Mouse (Mus musculus) forebrain, embryonic 15.5 days (tissue): ENCODE measurements around the gene Gm43951. TPM values are rescaled to one million over a fixed set of nuclear protein-coding genes. Genes with fewer than 3 reads are reported as not detected.
A peak's percentile ranks its signal among the peaks of the same experiment; 100 is the strongest.

Source experiments
- ATAC-seq: fragments of 200-750 bp; cut with Nextera tagmentation; replicated peaks from 2 replicates; pipeline ENCODE4 v1.8.0; 2017; ENCODE audit warnings: mild to moderate bottlenecking, moderate TSS enrichment, moderate library complexity
- H3K27ac ChIP-seq: fragments of 300-500 bp; sonication (generic); replicated peaks from 2 replicates; pipeline ENCODE4 v1.5.1; 2015; ENCODE audit warnings: mild to moderate bottlenecking, inconsistent platforms
- H3K27me3 ChIP-seq: fragments of 300-500 bp; sonication (generic); 2 replicates; pipeline ENCODE4 v1.6.1; 2015; ENCODE audit warnings: inconsistent platforms
- H3K36me3 ChIP-seq: fragments of 300-500 bp; sonication (generic); 2 replicates; pipeline ENCODE4 v1.6.1; 2015; ENCODE audit warnings: mild to moderate bottlenecking, inconsistent platforms
- H3K4me1 ChIP-seq: fragments of 300-500 bp; sonication (generic); 2 replicates; pipeline ENCODE4 v1.6.1; 2015; ENCODE audit warnings: inconsistent platforms
- H3K4me2 ChIP-seq: fragments of 300-500 bp; sonication (generic); replicated peaks from 2 replicates; pipeline ENCODE4 v1.6.1; 2015; ENCODE audit warnings: mild to moderate bottlenecking, inconsistent platforms
- H3K4me3 ChIP-seq: fragments of 300-500 bp; sonication (generic); 2 replicates; pipeline ENCODE4 v1.5.1; 2015; ENCODE audit warnings: mild to moderate bottlenecking, inconsistent platforms
- H3K9ac ChIP-seq: fragments of 300-500 bp; sonication (generic); replicated peaks from 2 replicates; pipeline ENCODE4 v1.6.1; 2015; ENCODE audit warnings: mild to moderate bottlenecking, inconsistent platforms
- H3K9me3 ChIP-seq: fragments of 300-500 bp; sonication (generic); 2 replicates; pipeline ENCODE4 v1.6.1; 2016; ENCODE audit warnings: inconsistent platforms
- WGBS: fragments of 180-500 bp; shearing (Covaris S2); methylation state at CpG from one replicate; pipeline ENCODE4 v1.1.7; 2015; ENCODE audit warnings: mixed read lengths; 5-methylcytosine and 5-hydroxymethylcytosine counted together
- polyA plus RNA-seq: library from polyadenylated mRNA; unstranded; fragments of >200 nt; fragmentation: Nextera tagmentation; extraction: Ambion mirVana; gene quantifications from 2 replicates; pipeline ENCODE4 v1.2.1, GENCODE M21; 2015

The Gm43951 gene
- polyA plus RNA-seq, 1 experiment from 2014 or later = 1.4 TPM

GRCm38 (mm10) chr11:72155186-72155980 is 51.3 kb downstream of the Gm43951 start:
- WGBS = 35% methylated on average over 11 of the region's 11 CpGs
- Histone ChIP-seq H3K27ac (peak overlapping the region; percentile 80), H3K4me3 (no peak overlapping the region), H3K4me2 (0 out of 2 replicates have a peak overlapping the region, but pooled peaks have one; percentile 9), H3K9me3 (no peaks in the 10 kb centered on the region), H3K36me3 (peaks cover 36% of the 10 kb centered on the region), H3K27me3 (no peaks in the 10 kb centered on the region), H3K9ac (peak overlapping the region; percentile 31; the same call in 1 of the 2 replicates), H3K4me1 (peaks cover 19% of the 10 kb centered on the region)
- peak; percentile 70; the same call in 1 of the 2 replicates for ATAC-seq

Other genes starting within 250 kb of the Gm43951 start
- gene Aipl1, start 169.3 kb downstream of the Gm43951 start, polyA plus RNA-seq = 0.23 and 0.42 TPM in 2 replicates
- 80.9 and 88.0 TPM in 2 replicates for gene Pimreg, start 164.8 kb downstream of the Gm43951 start, polyA plus RNA-seq
- gene Pitpnm3, start 71.1 kb downstream of the Gm43951 start, polyA plus RNA-seq = 1.4 and 1.8 TPM in 2 replicates
- 22.8 and 23.5 TPM in 2 replicates for gene 4933427D14Rik, start 619 bp upstream of the Gm43951 start, polyA plus RNA-seq
- gene Txndc17, start 707 bp upstream of the Gm43951 start, polyA plus RNA-seq = 132 and 138 TPM in 2 replicates
- gene Med31, start 8.8 kb upstream of the Gm43951 start, polyA plus RNA-seq = 59.1 and 60.1 TPM in 2 replicates
- gene Slc13a5, start 60.4 kb upstream of the Gm43951 start, polyA plus RNA-seq = 0.20 and 0.65 TPM in 2 replicates
- 0.80 and 1.9 TPM in 2 replicates for gene Xaf1, start 94.8 kb upstream of the Gm43951 start, polyA plus RNA-seq
- not detected in 2 replicates for gene Fbxo39, start 107.6 kb upstream of the Gm43951 start, polyA plus RNA-seq
- gene Tekt1, start 155.6 kb upstream of the Gm43951 start, polyA plus RNA-seq = 6.2 and 10.9 TPM in 2 replicates
- gene Smtnl2, start 204.9 kb upstream of the Gm43951 start, polyA plus RNA-seq = 5.3 and 5.4 TPM in 2 replicates
- gene Ggt6, start 228.7 kb upstream of the Gm43951 start, polyA plus RNA-seq = not detected in 2 replicates
- 90.0 and 97.2 TPM in 2 replicates for gene Mybbp1a, start 234.5 kb upstream of the Gm43951 start, polyA plus RNA-seq